ENCODE assay signal across 22 mouse cellular contexts in genomic region chr17:84579249-84579648, GRCm38 (mm10).
"Had no signal": no experiment of that assay in that cellular context is flagged by ENCODE, and none has a peak within 500 bp of the region (broad histone marks: within the 10 kb centered on the region; RNA-seq: fewer than 3 reads in every experiment).

No protein-coding gene starts in this region.

- H3K4me1 ChIP-seq: midbrain, embryonic 13.5 days; neural tube, embryonic 13.5 days had no signal

- H3K4me3 ChIP-seq: limb, embryonic 12.5 days; limb, embryonic 15.5 days; megakaryocyte, embryonic 14.5 days; midbrain, embryonic 10.5 days; midbrain, embryonic 13.5 days; myocyte; neural tube, embryonic 13.5 days had no signal

- H3K36me3 ChIP-seq: midbrain, embryonic 10.5 days; midbrain, embryonic 13.5 days; neural tube, embryonic 13.5 days had no signal

- H3K27me3 ChIP-seq: limb, embryonic 12.5 days; limb, embryonic 15.5 days; midbrain, embryonic 13.5 days; neural tube, embryonic 13.5 days had no signal

- H3K4me2 ChIP-seq: limb, embryonic 12.5 days; limb, embryonic 15.5 days; liver, embryonic 11.5 days; lung, embryonic 14.5 days; midbrain, embryonic 13.5 days; neural tube, embryonic 13.5 days had no signal

- H3K27ac ChIP-seq: limb, embryonic 12.5 days; liver, embryonic 14.5 days; macrophage; midbrain, embryonic 10.5 days; midbrain, embryonic 13.5 days; neural tube, embryonic 13.5 days; stomach, postnatal 0 days had no signal

- ATAC-seq: liver, postnatal 0 days; lung, postnatal 0 days; midbrain, embryonic 13.5 days; midbrain, embryonic 16.5 days had no signal

- DNase-seq: kidney, postnatal 10 days; kidney, postnatal 36 days; left cerebral cortex, postnatal 4 days; liver, postnatal 0 days; lung, embryonic 14.5 days; retina, postnatal 1 day; thymus, adult 2 months; thymus, postnatal 14 days; thymus, postnatal 4 days had no signal

- H3K9me3 ChIP-seq: limb, embryonic 12.5 days; limb, embryonic 15.5 days; megakaryocyte, embryonic 14.5 days; midbrain, embryonic 10.5 days; midbrain, embryonic 13.5 days; neural tube, embryonic 13.5 days had no signal

- H3K9ac ChIP-seq: limb, embryonic 12.5 days; limb, embryonic 15.5 days; liver, embryonic 14.5 days; liver, postnatal 0 days; lung, embryonic 14.5 days; midbrain, embryonic 13.5 days; neural tube, embryonic 13.5 days had no signal
